Mouse (Mus musculus): ENCODE data around the gene Maml2.

Maml2 gene

GRCm38 (mm10) chr9:13613325-13614268, 315.8 kb downstream of the Maml2 start:
- DNase-seq (ENCODE audit: low read depth, low spot score), result no peak

GRCm38 (mm10) chr9:13616383-13617009, 318.7 kb downstream of the Maml2 start:
- DNase-seq (ENCODE audit: low read depth, low spot score), result no peak

- no peak for DNase-seq (ENCODE audit: low read depth, low spot score)
Observed at GRCm38 (mm10) chr9:13620794-13621193, 323.0 kb downstream of the Maml2 start.

GRCm38 (mm10) chr9:13621941-13622340, 324.2 kb downstream of the Maml2 start:
- no peak for DNase-seq (ENCODE audit: low read depth, low spot score)

GRCm38 (mm10) chr9:13622426-13622825, 324.7 kb downstream of the Maml2 start:
- DNase-seq (ENCODE audit: low read depth, low spot score), result no peak

GRCm38 (mm10) chr9:13623892-13624422, 326.2 kb downstream of the Maml2 start:
- no peak for DNase-seq (ENCODE audit: low read depth, low spot score)

GRCm38 (mm10) chr9:13624780-13625179, 327.0 kb downstream of the Maml2 start:
- no peak for DNase-seq (ENCODE audit: low read depth, low spot score)

GRCm38 (mm10) chr9:13625215-13625614, 327.5 kb downstream of the Maml2 start:
- no peak for DNase-seq (ENCODE audit: low read depth, low spot score)

- DNase-seq (ENCODE audit: low read depth, low spot score), result no peak
Observed at GRCm38 (mm10) chr9:13626480-13626879, 328.7 kb downstream of the Maml2 start.

- DNase-seq (ENCODE audit: low read depth, low spot score), result no peak
Observed at GRCm38 (mm10) chr9:13633371-13633770, 335.6 kb downstream of the Maml2 start.

GRCm38 (mm10) chr9:13639655-13640054, 341.9 kb downstream of the Maml2 start:
- DNase-seq (ENCODE audit: low read depth, low spot score), result no peak

GRCm38 (mm10) chr9:13645153-13645552, 347.4 kb downstream of the Maml2 start:
- DNase-seq (ENCODE audit: low read depth, low spot score), result no peak

- DNase-seq (ENCODE audit: low read depth, low spot score), result no peak
Observed at GRCm38 (mm10) chr9:13651065-13651464, 353.3 kb downstream of the Maml2 start.

GRCm38 (mm10) chr9:13651828-13652227, 354.1 kb downstream of the Maml2 start:
- DNase-seq (ENCODE audit: low read depth, low spot score), result no peak

- DNase-seq (ENCODE audit: low read depth, low spot score), result no peak
Observed at GRCm38 (mm10) chr9:13652389-13652877, 354.7 kb downstream of the Maml2 start.

- peak; percentile 37 for DNase-seq (ENCODE audit: low read depth, low spot score)
Observed at GRCm38 (mm10) chr9:13652917-13653316, 355.2 kb downstream of the Maml2 start.

GRCm38 (mm10) chr9:13661768-13662623, 364.2 kb downstream of the Maml2 start:
- DNase-seq (ENCODE audit: low read depth, low spot score), result no peak

GRCm38 (mm10) chr9:13665487-13665969, 367.8 kb downstream of the Maml2 start:
- DNase-seq (ENCODE audit: low read depth, low spot score), result no peak

- no peak for DNase-seq (ENCODE audit: low read depth, low spot score)
Observed at GRCm38 (mm10) chr9:13667955-13668354, 370.2 kb downstream of the Maml2 start.

- DNase-seq (ENCODE audit: low read depth, low spot score), result no peak
Observed at GRCm38 (mm10) chr9:13668742-13669141, 371.0 kb downstream of the Maml2 start.

- DNase-seq (ENCODE audit: low read depth, low spot score), result no peak
Observed at GRCm38 (mm10) chr9:13671125-13671769, 373.5 kb downstream of the Maml2 start.
